Mouse (Mus musculus) heart, postnatal 25 days (tissue): ENCODE data around the gene Hist1h2bb. TPM values are rescaled to one million over a fixed set of nuclear protein-coding genes. Genes with fewer than 3 reads are reported as not detected.
A peak's percentile ranks its signal among the peaks of the same experiment; 100 is the strongest.

Source experiments
- DNase-seq: peaks from one replicate; pipeline ENCODE4 v3.0.0; 2022; ENCODE audit warnings: low spot score
- intact Hi-C: fragments of 180-260 bp; cut with DNase I; formaldehyde crosslinking; loops from one replicate; pipeline ENCODE4 v1.15.1; 2025
- total RNA-seq, 2 experiments: library from RNA; stranded (reverse); gene quantifications; 2 replicates each; pipeline ENCODE4 v1.2.3; 2021

Hist1h2bb gene
- total RNA-seq, 2 experiments from 2014 or later: 9.6 to 11.4 TPM

DNA sequence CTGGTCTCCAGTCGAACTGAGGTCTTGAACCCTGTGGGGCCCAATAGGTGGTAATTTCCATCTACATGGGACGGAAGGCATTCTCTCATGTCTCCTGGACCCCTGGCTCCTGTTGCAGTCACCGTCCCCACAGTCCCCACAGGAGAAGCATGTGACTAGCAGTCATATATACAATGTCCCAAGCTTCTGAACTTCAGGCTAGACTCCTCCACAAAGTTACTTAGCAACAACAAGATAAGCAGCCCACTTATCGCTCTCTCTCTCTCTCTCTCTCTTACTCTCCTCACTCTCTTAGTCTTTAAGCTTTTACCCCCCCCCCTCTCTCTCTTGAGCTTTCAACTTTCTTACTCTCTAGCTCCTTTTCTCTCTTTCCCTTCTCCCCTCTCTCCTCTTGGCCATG, 22.3 kb upstream of the Hist1h2bb start:
- DNase-seq: no peak
- intact Hi-C loops: no loop called here

DNA sequence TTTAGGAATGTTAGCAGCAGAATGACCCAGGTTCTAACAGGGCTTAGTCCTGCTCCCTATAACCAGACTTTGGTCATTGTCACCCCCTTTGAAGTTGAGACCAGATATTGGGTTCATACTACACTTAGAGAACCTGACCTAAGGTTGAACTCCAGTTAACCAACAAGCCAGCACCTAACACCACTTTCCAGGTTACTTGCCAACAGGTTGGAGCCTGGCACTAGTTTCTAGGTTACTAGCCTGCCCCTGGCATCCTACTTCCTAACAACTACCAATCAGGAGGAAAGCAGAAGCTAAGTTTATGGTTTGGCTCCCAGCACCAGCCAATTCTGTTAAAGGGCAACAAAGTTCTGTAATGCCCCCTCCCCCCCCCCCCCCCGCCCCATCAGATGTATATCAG, 21.3 kb upstream of the Hist1h2bb start:
- DNase-seq: no peak

DNA sequence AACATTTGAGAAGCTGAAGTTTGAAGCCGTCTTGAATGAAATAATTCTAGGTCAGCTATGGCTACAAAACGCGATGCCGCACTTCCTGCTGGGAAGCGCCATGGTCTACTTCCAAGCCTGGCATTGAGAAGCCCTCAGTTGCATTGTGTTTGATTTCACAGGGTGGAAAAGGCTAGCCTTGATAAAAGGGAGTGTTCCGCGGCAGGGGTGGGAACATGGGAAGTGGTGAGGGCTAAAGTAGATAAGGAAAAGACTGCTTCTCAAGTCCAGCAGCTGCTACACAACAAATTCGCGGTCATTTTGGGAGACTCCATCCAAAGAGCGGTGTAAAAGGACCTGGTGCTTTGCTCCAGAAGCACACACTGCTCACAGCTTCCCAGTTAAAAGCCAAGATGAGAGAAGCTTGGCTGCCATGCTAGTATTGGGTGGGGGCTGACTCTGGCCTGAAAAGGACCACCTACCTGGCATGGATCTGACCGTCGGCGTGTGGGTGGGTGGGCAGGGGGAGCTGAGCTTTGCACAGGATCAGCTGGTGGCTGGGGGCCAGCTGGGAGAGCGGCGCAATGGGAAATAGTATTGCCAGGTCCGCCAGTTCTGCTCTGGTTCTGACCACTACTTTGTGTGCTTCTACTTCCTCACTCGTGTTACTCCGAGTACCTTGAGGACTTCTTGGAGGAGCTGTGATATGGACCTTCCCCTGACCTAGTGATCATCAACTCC, 17.9 kb upstream of the Hist1h2bb start:
- intact Hi-C loops: no loop called here
- no peak for DNase-seq

More for the DNA sequence above, 21.3 kb upstream of the Hist1h2bb start:
- intact Hi-C loops: no loop called here

DNA sequence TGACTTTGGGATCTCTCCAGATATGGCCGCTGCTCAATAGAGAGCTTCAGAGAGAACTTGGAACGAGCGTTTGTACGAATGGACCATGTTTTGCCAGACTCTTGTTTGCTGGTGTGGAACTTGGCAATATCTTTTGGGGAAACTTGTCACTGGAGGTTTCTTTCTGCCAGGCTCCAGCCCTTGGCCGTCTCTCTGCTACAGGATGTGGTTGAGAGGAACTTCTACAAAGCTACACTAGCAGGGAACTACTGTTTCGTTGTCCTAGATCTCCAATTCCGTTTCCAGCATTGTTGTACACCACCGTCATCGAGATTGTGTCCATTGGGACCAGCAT, 17.4 kb upstream of the Hist1h2bb start:
- intact Hi-C loops: no loop called here
- DNase-seq: no peak

DNA sequence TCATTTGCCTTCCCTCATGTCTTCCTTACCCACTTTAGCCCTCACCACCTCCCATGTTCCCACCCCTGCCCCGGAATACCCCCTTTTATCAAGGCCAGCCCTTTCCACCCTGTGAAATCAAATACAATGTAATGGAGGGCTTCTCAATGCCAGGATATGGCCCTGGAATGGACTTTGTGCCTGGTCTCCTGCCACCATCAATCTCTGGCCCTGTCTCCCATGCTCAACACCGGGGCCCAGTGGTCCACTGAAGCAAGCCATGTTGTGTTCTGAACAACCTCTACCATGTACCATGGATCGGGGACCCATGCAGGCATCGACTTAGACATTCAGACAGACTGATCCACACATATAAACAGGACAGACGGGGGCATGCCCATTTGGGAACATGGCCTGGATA, 16.8 kb upstream of the Hist1h2bb start:
- DNase-seq: no peak
- intact Hi-C loops: loop anchor here (10.0 kb wide), 1 partner anchor 45 kb away; the partner anchor contains the start of genes Hist1h2ac and Hist1h2bc

DNA sequence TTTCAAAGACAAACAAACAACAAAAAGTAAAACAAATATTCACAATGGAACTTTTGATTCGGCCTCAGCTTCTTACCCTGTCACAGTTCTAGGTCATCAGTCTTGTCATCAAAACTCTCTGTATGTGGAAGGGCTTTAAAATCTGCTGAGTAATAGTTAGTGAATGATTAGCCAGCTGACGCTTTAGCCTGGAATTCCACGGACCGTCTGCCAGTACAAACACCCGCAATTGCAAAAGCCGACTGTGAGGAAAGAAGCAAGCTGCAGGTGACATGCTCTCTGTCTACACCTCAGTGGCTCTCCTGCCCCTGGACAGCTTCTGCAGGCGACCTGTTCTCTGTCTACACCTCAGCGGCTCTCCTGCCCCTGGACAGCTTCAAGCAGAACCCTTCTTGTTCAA, 16.1 kb upstream of the Hist1h2bb start:
- no peak for DNase-seq
- intact Hi-C loops: loop anchor here (10.0 kb wide), 1 partner anchor 46 kb away; the partner anchor contains the start of genes Hist1h2ac and Hist1h2bc

DNA sequence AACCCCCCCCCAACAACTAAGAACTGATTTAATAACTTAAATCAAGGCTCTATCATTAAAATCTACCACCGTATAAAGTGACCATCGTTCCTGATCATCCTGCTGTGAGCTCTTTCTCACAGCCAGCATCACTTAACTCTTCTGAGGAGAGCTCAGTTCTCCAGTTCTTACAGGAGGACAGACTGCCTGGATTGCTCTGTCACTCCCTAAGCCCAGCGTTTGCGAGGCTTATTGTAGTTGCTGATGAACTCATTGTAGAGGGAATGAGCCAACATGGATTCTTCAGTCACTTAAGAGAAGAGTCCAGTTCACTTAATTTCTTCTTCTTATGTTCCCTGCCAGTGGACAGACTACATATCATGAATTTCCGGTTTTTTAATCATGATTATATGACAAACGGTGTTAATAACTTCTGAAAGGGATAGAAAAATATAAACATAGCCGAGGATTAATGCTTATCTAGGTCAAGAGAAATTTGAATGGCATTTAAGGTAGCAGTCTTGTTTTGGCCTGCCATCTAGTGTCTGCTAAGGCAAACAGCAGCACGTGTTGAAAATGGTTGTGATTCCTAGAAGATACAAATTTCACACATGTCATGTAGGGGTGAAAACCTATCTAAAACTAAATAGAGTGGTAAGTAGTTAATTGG, 14.3 kb upstream of the Hist1h2bb start:
- intact Hi-C loops: loop anchor here (1.0 to 10.0 kb wide), 2 partner anchors 31 to 47 kb away; partner anchors contain the start of genes Hist1h2ac and Hist1h2bc
- DNase-seq: no peak

DNA sequence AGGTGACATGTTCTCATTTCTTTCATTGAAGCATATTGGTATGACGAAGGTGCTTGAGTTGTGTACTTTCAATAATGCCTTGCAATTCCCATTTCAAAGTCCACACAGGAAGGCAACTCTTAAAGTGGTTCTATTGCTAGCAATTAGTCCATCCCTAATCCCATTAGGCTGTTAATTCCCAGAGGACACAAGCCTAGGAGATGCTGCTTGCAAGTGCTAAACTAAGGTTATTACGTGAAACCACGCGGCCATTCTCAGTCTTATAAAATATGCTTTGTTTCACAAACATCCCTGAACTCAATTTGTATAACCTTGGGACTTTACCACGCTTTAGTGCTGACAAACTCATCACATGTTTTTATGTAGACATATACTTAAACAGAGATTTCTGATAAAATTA, 9.4 kb upstream of the Hist1h2bb start:
- intact Hi-C loops: loop anchor here (10.0 kb wide), 1 partner anchor 52 kb away; the partner anchor contains the start of genes Hist1h2ac and Hist1h2bc
- DNase-seq: no peak

DNA sequence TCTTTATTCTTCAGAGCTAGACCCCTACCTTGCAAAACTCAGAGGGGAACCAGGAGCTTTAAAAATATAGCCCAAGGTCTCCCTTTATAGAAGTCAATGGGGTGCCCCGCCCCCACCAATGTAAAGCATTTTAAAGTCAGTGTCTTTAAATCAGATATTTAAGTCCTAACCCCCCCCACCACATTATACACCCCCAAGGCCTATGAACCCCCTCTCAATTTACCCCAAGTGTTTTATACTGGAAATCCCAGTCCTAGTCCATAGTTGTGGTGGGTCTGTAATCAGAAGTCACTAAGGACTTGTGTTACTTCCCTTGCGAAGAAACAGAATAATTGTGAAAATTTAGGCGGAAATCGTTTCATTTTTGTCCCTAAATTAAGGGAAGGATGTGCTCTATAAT, 8.5 kb upstream of the Hist1h2bb start:
- intact Hi-C loops: loop anchor here (10.0 kb wide), 1 partner anchor 53 kb away; the partner anchor contains the start of genes Hist1h2ac and Hist1h2bc
- DNase-seq: no peak

DNA sequence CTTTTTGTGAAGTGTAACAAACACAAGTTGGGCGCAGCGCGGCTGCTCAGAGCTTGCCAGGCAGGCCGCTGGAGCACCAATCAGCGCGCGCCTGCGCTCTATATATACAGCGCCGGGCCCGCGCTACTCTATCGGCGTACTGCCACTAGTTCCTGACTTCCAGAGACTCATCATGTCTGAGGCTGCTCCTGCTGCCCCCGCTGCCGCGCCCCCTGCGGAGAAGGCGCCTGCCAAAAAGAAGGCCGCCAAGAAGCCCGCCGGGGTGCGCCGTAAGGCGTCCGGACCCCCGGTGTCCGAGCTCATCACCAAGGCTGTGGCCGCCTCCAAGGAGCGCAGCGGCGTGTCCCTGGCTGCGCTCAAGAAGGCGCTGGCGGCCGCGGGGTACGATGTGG, 7.9 kb upstream of the Hist1h2bb start, which contains the start of gene Hist1h1c:
Hist1h1c (plus strand) TSS at position 132 of the 392 bp plus-strand sequence.
- intact Hi-C loops: loop anchor here (10.0 kb wide), 1 partner anchor 54 kb away; the partner anchor contains the start of genes Hist1h2ac and Hist1h2bc

DNA sequence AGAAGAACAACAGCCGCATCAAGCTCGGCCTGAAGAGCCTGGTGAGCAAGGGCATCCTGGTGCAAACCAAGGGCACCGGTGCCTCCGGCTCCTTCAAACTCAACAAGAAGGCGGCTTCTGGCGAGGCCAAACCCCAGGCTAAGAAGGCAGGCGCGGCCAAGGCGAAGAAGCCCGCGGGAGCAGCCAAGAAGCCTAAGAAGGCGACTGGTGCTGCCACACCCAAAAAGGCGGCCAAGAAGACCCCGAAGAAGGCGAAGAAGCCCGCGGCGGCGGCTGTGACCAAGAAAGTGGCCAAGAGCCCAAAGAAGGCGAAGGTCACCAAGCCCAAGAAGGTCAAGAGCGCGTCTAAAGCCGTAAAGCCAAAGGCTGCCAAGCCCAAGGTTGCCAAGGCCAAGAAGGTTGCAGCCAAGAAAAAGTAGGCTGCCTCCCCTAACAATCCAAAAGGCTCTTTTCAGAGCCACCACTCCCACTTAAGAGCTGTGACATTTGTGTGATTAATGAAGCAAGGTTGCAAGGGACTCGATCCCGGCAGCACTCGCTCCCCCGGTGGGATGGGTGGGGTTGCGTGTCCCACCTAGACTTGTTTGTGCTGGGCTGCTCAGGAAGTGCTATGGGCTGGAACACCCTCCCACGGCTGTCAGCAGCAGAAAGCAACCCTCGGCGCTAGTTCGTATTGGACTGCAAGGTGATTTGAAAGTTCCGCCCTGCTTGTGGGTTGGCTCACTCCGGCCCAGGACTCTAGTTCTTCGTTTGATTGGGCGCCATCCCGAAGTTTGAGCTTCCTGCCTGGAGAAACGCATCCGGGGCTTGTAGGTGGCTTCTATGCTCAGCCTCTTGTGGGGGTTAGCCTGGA, 7.2 kb upstream of the Hist1h2bb start:
- peak; percentile 93 for DNase-seq
- intact Hi-C loops: loop anchor here (10.0 kb wide), 1 partner anchor 54 kb away; the partner anchor contains the start of genes Hist1h2ac and Hist1h2bc

More for the DNA sequence above, 7.9 kb upstream of the Hist1h2bb start, which contains the start of gene Hist1h1c:
- DNase-seq: peak; percentile 88

DNA sequence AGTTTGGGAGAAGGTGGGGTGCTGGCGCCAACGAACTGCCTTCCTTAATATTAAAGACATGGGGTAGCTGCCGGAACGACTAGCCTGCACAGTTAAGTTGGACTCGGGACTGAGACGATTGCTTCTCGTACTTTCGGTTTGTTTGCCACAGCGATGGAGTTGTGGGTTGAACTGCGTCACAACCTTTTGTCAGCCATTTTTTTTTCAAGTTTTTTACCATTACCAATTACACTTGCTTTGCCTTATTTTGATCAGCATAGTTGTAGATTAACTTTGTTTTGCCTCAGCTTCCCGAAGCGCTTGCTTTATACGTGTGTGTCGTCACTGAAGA, 6.6 kb upstream of the Hist1h2bb start:
- intact Hi-C loops: loop anchor here (5.0 to 10.0 kb wide), 3 partner anchors 55 to 208 kb away; partner anchors contain the start of genes Hist1h1e, Hist1h2ac, Hist1h2af and Hist1h2bc
- DNase-seq: no peak

DNA sequence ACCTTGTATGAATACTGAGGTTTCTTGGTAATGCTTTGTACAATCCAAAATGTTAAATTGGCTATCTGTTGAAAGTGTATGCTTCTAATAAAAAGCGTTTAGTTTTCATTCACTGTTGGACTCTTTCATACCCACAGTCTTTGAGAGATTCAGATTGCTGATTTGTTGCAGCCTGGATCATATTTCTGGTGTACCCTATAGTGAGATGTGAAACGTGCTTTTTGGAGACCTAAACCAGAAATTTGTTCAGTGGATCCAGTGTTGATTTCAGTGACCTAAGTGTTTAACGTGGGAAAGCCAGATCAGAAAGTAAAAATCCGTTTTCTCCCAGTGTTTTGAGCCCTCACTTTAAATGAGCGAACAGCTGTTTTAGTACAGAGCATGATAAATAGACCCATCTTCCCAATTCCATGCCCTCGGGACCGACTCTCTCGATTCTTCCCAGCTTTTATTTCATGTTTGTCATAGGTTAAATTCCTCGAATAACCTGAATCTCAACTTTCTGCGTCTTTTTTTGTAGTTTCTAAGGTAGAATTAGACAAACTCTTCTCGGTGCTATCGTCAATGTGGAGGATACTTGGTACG, 6.2 kb upstream of the Hist1h2bb start:
- intact Hi-C loops: loop anchor here (5.0 kb wide), 2 partner anchors 118 to 208 kb away; partner anchors contain the start of genes Hist1h1e, Hist1h2af, Hist1h2be and Hist1h4h

DNA sequence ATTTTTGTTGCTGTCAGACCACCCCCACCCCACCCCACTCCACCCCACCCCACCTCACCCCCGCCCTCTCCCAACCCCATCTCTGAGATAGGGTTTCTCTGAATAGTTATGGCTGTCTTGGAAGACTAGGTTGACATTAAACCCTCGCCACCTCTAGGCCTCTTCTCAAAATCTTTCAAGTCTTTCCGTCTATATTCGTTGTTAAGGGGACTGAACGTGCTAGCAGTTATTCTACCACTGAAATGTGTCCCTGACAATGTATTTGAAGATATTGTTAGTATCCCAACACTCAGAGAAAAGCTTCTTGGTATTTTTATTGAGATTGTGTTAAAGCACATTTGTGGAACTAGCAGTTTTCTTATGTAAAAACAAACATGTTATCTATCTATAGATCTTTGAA, 5.6 kb upstream of the Hist1h2bb start:
- DNase-seq: no peak
- intact Hi-C loops: loop anchor here (5.0 kb wide), 2 partner anchors 119 to 209 kb away; partner anchors contain the start of genes Hist1h1e, Hist1h2af, Hist1h2be and Hist1h4h

More for the DNA sequence above, 6.2 kb upstream of the Hist1h2bb start:
- DNase-seq: no peak

DNA sequence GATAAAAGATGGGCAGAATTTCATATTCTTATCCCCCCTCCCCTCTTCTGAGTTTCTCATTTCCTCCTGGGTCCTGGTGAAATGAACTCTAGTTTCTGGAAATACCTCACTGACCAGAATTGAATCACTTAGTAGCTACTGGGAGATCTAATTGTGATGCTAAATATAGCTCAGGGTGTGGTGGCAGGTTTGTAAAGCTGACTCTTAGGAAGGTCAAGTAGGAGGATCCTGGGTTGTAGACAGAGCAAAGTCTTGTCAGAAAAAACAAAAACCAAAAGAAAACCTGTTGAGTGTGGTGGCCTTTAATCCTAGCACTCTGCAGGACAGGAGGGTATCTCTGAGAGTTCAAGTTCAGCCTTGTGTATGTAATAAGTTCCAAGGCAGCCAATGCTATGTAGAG, 4.5 kb upstream of the Hist1h2bb start:
- no peak for DNase-seq
- intact Hi-C loops: loop anchor here (5.0 kb wide), 2 partner anchors 120 to 210 kb away; partner anchors contain the start of genes Hist1h1e, Hist1h2af, Hist1h2be and Hist1h4h

DNA sequence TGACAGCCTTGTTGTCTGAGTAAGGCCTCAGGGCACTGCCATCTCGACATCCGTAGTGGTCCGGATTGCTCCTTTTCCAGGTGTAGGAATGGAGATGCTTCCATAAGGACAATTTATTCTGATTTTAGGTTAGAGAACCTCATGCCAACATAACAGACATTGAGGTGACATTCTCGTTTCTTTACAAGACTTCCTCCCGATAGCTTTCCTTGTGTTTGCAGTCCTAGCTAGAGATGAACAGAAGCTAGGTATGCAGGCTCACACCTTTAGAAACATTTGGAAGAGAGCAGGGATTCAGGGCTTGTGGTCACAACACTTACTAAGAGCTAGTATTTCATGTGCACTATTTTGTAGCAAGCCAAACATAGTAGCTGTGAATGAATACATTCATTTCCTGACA, 3.3 kb upstream of the Hist1h2bb start:
- no peak for DNase-seq
- intact Hi-C loops: loop anchor here (5.0 kb wide), 2 partner anchors 121 to 211 kb away; partner anchors contain the start of genes Hist1h1e, Hist1h2af, Hist1h2be and Hist1h4h

DNA sequence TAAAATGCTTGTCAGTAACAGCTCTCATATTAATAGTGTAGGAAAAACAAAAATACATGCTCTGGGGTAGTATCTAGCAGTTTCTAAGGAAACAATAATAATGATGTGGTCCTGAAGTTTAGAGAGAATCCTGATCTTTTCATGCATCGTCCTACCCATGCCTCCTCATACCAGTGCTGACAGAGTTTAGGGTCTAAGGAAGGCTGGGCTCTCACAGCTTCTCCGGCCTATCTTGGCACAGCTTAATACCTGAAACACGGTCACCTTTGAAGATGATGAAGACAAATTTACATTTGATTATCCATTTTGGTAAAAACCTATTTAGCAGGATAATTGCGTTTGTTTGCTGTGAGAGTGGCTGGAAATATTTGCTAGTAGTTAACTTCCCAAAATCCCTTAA, 2.6 kb upstream of the Hist1h2bb start:
- intact Hi-C loops: loop anchor here (5.0 kb wide), 2 partner anchors 122 to 212 kb away; partner anchors contain the start of genes Hist1h1e, Hist1h2af, Hist1h2be and Hist1h4h
- DNase-seq: no peak

DNA sequence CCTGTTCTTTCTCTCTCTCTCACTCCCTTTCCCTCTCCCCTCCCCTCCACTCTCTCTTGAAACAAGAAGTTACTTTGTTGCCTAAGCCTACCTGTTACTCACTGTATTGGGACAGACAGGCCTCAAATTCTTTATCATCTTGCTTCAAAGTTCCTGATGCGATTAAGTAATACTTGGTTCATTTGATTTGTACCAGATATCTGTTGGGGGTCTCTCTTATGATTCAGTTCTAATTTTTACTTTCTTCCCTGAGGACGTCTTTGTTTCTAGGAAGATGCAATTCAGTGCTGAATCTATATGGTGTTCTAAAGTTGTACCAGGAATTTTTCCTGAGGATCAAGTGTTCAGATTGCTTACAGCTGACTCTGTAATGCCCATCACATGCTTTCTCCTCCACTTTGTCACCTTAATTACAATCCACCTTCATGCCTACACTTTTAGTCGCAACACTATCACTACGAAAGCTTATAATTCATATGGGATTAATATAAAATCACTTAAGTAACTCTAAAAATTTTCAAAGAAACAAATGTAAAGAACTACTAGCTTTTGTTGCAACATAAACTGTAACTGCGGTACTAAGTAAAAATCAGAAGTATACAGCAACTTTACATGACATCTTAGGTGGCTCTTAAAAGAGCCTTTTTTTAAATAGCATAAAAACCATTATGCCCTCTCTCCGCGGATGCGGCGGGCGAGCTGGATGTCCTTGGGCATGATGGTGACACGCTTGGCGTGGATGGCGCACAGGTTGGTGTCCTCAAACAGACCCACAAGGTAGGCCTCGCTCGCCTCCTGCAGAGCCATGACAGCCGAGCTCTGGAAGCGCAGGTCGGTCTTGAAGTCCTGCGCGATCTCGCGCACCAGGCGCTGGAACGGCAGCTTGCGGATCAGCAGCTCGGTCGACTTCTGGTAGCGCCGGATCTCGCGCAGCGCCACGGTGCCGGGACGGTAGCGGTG, 1.8 kb upstream of the Hist1h2bb start:
- intact Hi-C loops: loop anchor here (5.0 kb wide), 3 partner anchors 122 to 1702 kb away; partner anchors contain the start of genes Hist1h1e, Hist1h2af, Hist1h2ag and Hist1h2be

More for the DNA sequence above, 1.8 kb upstream of the Hist1h2bb start:
- no peak for DNase-seq
